Mouse (Mus musculus): ENCODE measurements around the gene Fam126a. TPM values are rescaled to one million over a fixed set of nuclear protein-coding genes. Genes with fewer than 3 reads are reported as not detected.

Gene Fam126a
- polyA plus RNA-seq, 1 experiment from 2014 or later, result 16.1 TPM

DNA sequence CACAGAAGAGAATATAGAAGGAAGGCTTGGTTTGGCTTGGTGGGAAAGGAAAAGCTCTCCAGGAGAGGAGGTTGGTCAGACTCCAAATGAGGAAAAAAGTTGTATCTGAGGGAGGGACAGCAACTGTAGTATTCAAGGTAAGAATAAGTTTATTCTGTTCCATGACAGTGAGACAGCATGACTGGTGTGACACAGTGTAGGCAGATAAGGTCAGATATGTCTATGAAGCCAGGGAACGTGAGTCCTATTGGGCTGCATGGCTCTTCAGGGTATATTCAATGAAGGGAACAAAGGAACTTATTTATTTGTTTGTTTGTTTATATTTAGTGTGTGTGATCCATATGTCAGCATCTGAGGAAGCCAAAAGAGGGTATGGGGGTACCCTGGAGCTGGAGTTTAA, 113.2 kb downstream of the Fam126a start:
- Histone ChIP-seq H3K9ac (no peak overlapping the region), H3K27me3 (replicated peaks) (no peaks in the 10 kb centered on the region), H3K4me3 (replicated peaks) (no peak overlapping the region), H3K9me3 (no peaks in the 10 kb centered on the region), H3K27ac (no peak overlapping the region), H3K4me1 (replicated peaks) (0 out of 2 replicates have a peak, but pooled peaks cover 7% of the 10 kb centered on the region), H3K36me3 (no peaks in the 10 kb centered on the region), H3K4me2 (replicated peaks) (no peak overlapping the region)
- WGBS, result 84% methylated on average over 1 of the region's 1 CpGs
- no peak for ATAC-seq

GRCm38 (mm10) chr5:23911556-23911955, 118.9 kb downstream of the Fam126a start:
- ATAC-seq, result no peak
- no peak overlapping the region for H3K4me2 ChIP-seq (replicated peaks)
- H3K4me1 ChIP-seq (replicated peaks), result no peaks in the 10 kb centered on the region
- 85% methylated on average over 1 of the region's 1 CpGs for WGBS
- no peaks in the 10 kb centered on the region for H3K9me3 ChIP-seq
- no peaks in the 10 kb centered on the region for H3K36me3 ChIP-seq
- H3K27me3 ChIP-seq (replicated peaks), result no peaks in the 10 kb centered on the region
- H3K27ac ChIP-seq, result no peak overlapping the region
- H3K4me3 ChIP-seq (replicated peaks), result no peak overlapping the region
- H3K9ac ChIP-seq, result no peak overlapping the region

DNA sequence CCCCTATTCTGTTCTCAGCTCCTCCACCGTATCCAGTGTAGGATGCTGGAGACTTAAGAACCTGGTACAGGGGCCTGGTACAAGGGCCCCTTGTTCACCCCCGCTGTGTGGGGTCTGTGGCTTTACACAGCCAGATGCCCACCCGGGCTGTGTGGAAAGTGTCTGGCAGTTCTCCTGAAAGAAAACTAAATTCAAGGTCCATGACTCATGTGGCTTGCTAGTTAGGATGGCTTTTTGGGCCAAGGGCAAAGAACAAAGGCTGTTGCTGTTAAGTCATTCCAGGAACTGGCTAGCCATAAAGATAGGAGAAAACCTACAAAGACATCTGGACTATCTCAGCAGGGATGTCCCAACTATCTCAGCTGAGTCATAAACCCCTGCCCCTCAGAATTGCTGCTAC, 121.2 kb downstream of the Fam126a start:
- H3K27me3 ChIP-seq (replicated peaks), result no peaks in the 10 kb centered on the region
- H3K4me2 ChIP-seq (replicated peaks), result no peak overlapping the region
- WGBS, result 85% methylated on average over 3 of the region's 3 CpGs
- no peaks in the 10 kb centered on the region for H3K36me3 ChIP-seq
- H3K4me3 ChIP-seq (replicated peaks), result no peak overlapping the region
- no peaks in the 10 kb centered on the region for H3K9me3 ChIP-seq
- ATAC-seq, result no peak
- no peaks in the 10 kb centered on the region for H3K4me1 ChIP-seq (replicated peaks)
- no peak overlapping the region for H3K9ac ChIP-seq
- H3K27ac ChIP-seq, result no peak overlapping the region

GRCm38 (mm10) chr5:23908486-23909090, 121.9 kb downstream of the Fam126a start:
- no peaks in the 10 kb centered on the region for H3K36me3 ChIP-seq
- no peaks in the 10 kb centered on the region for H3K9me3 ChIP-seq
- H3K4me1 ChIP-seq (replicated peaks), result no peaks in the 10 kb centered on the region
- 30% methylated on average over 4 of the region's 4 CpGs for WGBS
- no peak for ATAC-seq
- no peak overlapping the region for H3K9ac ChIP-seq
- H3K27me3 ChIP-seq (replicated peaks), result no peaks in the 10 kb centered on the region
- no peak overlapping the region for H3K27ac ChIP-seq
- H3K4me2 ChIP-seq (replicated peaks), result no peak overlapping the region
- H3K4me3 ChIP-seq (replicated peaks), result no peak overlapping the region

DNA sequence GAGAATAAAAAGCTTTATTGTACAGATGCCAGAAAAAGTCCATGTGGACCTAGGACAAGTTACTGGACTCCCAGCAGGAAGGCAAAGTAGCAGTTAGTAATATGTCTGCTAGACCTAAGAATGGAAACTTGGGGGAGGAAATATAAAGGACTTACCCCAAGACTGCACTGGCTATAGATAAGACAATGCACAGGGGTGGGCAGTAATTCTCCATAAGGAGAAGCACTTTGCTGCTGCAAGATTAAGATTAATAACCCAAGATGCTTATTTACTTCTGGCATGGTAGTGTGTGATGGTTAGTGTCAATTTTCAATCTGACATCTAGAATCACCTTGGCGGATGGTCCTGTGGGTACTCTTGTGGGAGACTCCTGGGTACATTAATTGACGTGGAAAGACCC, 128.3 kb downstream of the Fam126a start:
- no peaks in the 10 kb centered on the region for H3K4me1 ChIP-seq (replicated peaks)
- no peak for ATAC-seq
- 83% methylated on average over 2 of the region's 2 CpGs for WGBS
- no peak overlapping the region for H3K27ac ChIP-seq
- no peak overlapping the region for H3K9ac ChIP-seq
- no peaks in the 10 kb centered on the region for H3K36me3 ChIP-seq
- H3K9me3 ChIP-seq, result no peaks in the 10 kb centered on the region
- no peak overlapping the region for H3K4me3 ChIP-seq (replicated peaks)
- H3K4me2 ChIP-seq (replicated peaks), result no peak overlapping the region
- H3K27me3 ChIP-seq (replicated peaks), result no peaks in the 10 kb centered on the region

DNA sequence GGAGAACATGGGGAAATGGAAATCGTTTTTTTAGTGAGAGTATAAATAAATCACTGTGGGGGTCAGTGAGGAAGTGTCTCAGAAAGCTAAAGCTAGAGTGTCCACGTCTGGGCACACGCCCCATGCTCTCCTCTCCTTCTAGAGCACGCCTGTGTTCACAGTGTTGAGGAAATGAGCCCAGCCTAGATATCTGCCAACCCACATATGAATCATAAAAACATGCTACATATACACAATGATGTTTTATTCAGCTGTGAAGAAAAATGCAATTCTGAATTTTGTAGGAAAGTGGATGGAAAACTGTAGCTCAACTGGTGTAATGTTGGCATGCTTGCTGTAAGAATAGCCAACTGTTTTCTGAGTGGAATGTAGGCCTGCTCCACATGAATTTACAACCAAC, 130.3 kb downstream of the Fam126a start:
- WGBS, result 59% methylated on average over 4 of the region's 4 CpGs
- Histone ChIP-seq H3K27me3 (replicated peaks) (no peaks in the 10 kb centered on the region), H3K4me3 (replicated peaks) (no peak overlapping the region), H3K9ac (no peak overlapping the region), H3K4me2 (replicated peaks) (no peak overlapping the region), H3K9me3 (no peaks in the 10 kb centered on the region), H3K36me3 (no peaks in the 10 kb centered on the region), H3K4me1 (replicated peaks) (no peaks in the 10 kb centered on the region), H3K27ac (no peak overlapping the region)
- no peak for ATAC-seq

DNA sequence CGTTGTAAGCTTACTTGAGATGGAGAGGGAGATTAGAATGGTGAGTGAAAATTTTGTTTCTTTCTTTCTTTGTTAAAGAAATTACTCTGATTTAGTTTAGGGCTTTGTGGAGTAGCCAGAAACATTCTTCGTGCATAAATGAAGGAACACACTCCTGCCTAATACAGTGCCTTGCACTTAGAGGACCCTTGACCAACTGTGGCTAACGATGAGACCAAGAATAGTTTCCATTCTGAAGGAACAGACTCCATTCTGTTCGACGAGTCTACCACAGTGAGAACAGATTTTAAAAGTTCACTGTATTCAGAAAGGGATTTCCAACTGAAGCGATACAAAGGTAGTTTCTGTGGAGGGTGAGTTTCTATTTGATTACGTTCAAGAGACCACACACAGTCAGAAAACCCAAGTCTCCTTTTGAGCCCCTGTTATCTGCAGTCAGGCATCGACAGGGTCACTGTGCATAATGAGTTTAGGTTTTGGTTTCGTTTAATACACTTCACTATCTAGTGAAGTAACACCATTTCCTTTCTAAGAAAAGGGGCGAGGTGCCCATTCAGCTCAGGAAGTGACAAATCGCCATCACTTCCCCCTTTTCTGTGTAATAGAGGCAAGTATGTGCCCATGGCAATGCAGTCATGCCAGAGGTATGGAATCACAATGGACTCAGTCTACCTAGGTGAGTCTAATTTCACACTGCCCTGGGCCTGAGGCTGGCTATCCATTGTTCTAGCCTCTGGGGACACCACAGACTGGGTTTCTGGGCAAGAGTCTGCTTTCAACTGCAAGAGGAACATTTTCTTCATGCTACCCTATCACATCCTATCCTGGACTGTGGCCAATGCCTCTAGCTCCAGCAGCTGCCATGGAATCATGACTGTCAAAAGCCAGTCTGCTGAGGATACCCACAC, 136.4 kb downstream of the Fam126a start:
- Histone ChIP-seq H3K9me3 (no peaks in the 10 kb centered on the region), H3K4me2 (replicated peaks) (no peak overlapping the region), H3K4me1 (replicated peaks) (no peaks in the 10 kb centered on the region), H3K4me3 (replicated peaks) (no peak overlapping the region), H3K27me3 (replicated peaks) (no peaks in the 10 kb centered on the region), H3K9ac (no peak overlapping the region), H3K36me3 (no peaks in the 10 kb centered on the region), H3K27ac (no peak overlapping the region)
- ATAC-seq, result no peak
- 71% methylated on average over 11 of the region's 11 CpGs for WGBS

DNA sequence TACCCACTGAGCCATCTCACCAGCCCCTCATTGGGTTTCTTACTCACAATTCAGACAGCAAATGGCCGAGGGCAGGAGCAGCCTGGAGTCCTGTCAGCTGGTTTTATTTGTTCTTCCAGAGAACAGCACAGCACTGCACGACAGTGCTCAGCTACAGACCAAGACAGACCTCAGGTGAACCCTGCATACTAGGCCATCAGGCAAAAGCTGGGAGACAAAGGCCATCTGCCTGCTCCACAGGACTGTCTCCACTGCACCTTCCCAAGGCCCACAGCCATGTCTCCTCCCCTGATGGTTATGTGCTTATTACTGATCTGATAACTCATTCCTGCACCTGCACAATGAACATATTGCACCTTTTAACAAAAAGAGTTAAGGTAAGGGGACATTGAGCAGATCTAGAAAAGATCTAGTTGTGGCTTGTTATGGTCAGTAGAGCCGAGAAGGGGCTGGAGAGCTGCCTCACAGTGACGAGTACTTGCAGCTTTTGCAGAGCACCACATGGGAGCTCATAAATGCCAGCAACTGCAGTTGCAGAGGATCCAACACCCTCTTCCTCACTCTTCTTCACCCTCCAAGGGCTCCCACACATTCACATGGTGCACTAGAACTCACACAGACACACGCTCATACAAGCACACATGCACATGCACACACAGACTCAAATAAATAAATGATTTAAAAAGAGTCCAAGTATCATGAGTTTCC, 137.2 kb downstream of the Fam126a start:
- Histone ChIP-seq H3K4me1 (replicated peaks) (no peaks in the 10 kb centered on the region), H3K9me3 (no peaks in the 10 kb centered on the region), H3K36me3 (no peaks in the 10 kb centered on the region), H3K9ac (no peak overlapping the region), H3K27me3 (replicated peaks) (no peaks in the 10 kb centered on the region), H3K27ac (no peak overlapping the region), H3K4me3 (replicated peaks) (no peak overlapping the region), H3K4me2 (replicated peaks) (no peak overlapping the region)
- WGBS, result 75% methylated on average over 5 of the region's 5 CpGs
- ATAC-seq, result no peak

DNA sequence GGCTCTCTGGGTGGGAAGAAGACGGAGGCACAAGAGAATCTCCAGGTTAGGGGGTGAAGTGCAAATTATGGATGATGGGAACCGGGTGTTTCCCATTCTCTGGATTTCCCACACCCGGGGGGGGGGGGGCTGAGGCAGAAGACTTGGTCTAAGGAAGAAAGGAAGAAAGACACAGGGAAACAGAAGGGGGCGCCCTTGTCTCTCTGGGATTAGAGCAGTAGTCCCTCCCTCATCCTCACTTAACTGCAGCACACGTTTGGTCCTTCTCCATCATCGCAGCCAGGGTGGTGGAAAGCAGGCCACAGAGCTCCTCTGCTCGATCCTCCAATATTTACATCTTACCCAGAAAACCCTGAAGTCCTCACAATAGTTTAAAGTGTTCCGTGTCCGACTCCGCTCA, 139.8 kb downstream of the Fam126a start:
- no peak for ATAC-seq
- 34% methylated on average over 10 of the region's 10 CpGs for WGBS

GRCm38 (mm10) chr5:23889461-23889860, 141.0 kb downstream of the Fam126a start:
- Histone ChIP-seq H3K4me3 (replicated peaks) (no peak overlapping the region), H3K27ac (no peak overlapping the region), H3K4me1 (replicated peaks) (no peaks in the 10 kb centered on the region), H3K4me2 (replicated peaks) (no peak overlapping the region), H3K36me3 (no peaks in the 10 kb centered on the region), H3K9ac (no peak overlapping the region), H3K27me3 (replicated peaks) (no peaks in the 10 kb centered on the region), H3K9me3 (no peaks in the 10 kb centered on the region)
- no peak for ATAC-seq
- 73% methylated on average over 4 of the region's 4 CpGs for WGBS

More for the DNA sequence above, 139.8 kb downstream of the Fam126a start:
- no peaks in the 10 kb centered on the region for H3K27me3 ChIP-seq (replicated peaks)
- H3K27ac ChIP-seq, result no peak overlapping the region
- no peak overlapping the region for H3K4me3 ChIP-seq (replicated peaks)
- no peak overlapping the region for H3K4me2 ChIP-seq (replicated peaks)
- no peaks in the 10 kb centered on the region for H3K4me1 ChIP-seq (replicated peaks)
- H3K9ac ChIP-seq, result no peak overlapping the region
- H3K36me3 ChIP-seq, result no peaks in the 10 kb centered on the region
- no peaks in the 10 kb centered on the region for H3K9me3 ChIP-seq

DNA sequence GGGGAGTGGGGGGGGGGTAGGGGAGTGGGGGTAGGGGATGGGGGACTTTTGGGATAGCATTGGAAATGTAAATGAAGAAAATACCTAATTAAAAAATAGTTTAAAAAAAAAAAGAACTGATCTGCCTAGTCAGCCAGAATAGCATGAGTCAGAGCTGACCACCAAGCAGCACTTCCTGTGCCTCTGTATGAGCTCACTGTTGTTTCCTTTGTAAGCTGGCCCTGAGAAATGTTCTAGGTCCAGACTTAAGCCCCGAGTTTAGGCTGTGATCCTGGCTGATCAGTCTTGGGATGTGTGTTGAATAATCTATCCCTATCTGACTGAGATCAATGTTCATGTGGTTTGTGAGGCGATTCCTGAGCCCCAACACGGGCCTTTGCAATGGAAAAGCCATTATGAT, 143.4 kb downstream of the Fam126a start:
- WGBS, result 71% methylated on average over 3 of the region's 3 CpGs
- H3K4me2 ChIP-seq (replicated peaks), result no peak overlapping the region

DNA sequence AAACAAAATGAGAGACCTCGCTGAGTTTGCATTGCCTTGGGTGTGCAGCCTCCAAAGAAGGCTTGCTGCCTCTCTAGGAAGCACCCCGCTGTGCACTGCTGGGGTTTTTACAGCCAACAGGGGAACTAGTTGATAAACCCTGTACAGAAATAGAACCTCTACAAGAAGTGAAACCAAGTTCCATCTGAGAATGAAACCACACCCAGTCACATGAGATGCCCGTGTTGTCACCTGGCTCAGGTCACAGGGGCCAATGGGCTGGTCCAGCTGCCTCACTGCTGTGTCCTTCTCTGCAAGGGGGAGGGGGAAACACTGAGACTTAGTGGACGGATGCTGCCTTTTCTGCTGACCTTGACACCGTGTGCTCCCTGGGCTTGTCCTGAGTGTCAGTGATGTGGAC, 156.0 kb downstream of the Fam126a start:
- Histone ChIP-seq H3K9me3 (no peaks in the 10 kb centered on the region), H3K4me1 (replicated peaks) (no peaks in the 10 kb centered on the region), H3K36me3 (no peaks in the 10 kb centered on the region), H3K4me3 (replicated peaks) (no peak overlapping the region), H3K9ac (no peak overlapping the region), H3K27ac (no peak overlapping the region), H3K27me3 (replicated peaks) (no peaks in the 10 kb centered on the region), H3K4me2 (replicated peaks) (no peak overlapping the region)
- 52% methylated on average over 5 of the region's 5 CpGs for WGBS
- peak; percentile 47; the same call in 1 of the 2 replicates for ATAC-seq

More for the DNA sequence above, 143.4 kb downstream of the Fam126a start:
- no peak overlapping the region for H3K27ac ChIP-seq
- no peak for ATAC-seq
- no peak overlapping the region for H3K9ac ChIP-seq
- no peak overlapping the region for H3K4me3 ChIP-seq (replicated peaks)
- H3K27me3 ChIP-seq (replicated peaks), result no peaks in the 10 kb centered on the region
- no peaks in the 10 kb centered on the region for H3K4me1 ChIP-seq (replicated peaks)
- H3K36me3 ChIP-seq, result no peaks in the 10 kb centered on the region
- no peaks in the 10 kb centered on the region for H3K9me3 ChIP-seq

Measured in intestine, embryonic 15.5 days (tissue).